Mouse (Mus musculus): ENCODE measurements at regions not wholly inside any gene's neighbourhood (a gene's known extent, or its start where the extent isn't known, plus 50 kb on each side); places are given as distances from the start of the nearest gene placed in this dataset.

DNA sequence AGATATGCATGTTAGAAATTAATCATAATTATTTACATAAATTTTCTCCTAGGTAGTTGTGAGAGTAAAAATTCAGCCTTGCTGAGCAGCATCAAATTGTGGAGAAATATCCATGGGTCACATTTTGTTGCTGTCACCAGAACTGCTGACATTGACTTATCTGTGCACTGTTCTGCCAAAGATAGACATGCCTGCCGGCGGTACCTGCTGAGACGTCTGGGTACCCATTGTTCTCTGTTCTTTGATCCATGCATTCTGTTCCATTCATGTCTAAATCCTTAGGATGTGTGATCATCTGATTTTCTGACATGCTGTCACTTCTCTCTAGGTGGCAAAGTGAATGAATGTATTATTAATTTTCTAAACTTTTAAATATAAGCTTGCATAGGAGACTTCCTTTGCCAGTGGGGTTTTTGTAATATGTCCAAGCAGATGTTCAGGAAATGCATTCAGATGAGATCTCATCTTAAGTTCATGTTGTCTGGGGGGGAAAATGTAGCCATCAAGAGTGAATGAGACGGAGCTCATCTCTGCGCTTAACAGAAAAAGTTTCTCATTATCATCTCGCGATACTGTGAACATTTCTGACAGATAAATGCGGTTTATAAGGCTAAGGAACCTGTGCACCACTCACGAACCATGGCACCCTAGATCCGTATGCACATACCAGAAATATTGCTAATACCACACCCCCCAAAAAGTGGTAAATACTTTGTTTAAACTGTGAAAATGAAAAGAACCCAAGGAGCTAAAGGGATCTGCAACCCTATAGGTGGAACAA, 391.0 kb upstream of the Slitrk5 start:
- TF ChIP-seq ZC3H11A (IDR thresholded peaks at IDR 0.05; ENCODE audit: borderline replicate concordance, low read depth, low read length) (no peak), CHD2 (IDR thresholded peaks at IDR 0.05; ENCODE audit: low read depth, low read length) (no peak)

Measured in ES-E14 (cell line).